Mouse (Mus musculus) layer of hippocampus, adult 18-20 months (tissue): ENCODE data around the gene Nuf2. TPM values are rescaled to one million over a fixed set of nuclear protein-coding genes. Genes with fewer than 3 reads are reported as not detected.

Experiments
- DNase-seq, 2 experiments: peaks; one replicate each; pipeline ENCODE4 v3.0.0; 2022; ENCODE audit warnings: low spot score in 2 of 2
- total RNA-seq, 2 experiments: library from RNA; stranded (reverse); gene quantifications; 2 replicates each; pipeline ENCODE4 v1.2.3; 2021

Nuf2 gene
- total RNA-seq, 2 experiments from 2014 or later = 3.9 to 4.3 TPM

GRCm38 (mm10) chr1:169482596-169483335, 48.5 kb downstream of the Nuf2 start:
- DNase-seq = no peak

- DNase-seq = no peak
Measured at GRCm38 (mm10) chr1:169471185-169471584, 60.1 kb downstream of the Nuf2 start.

GRCm38 (mm10) chr1:169467791-169468190, 63.5 kb downstream of the Nuf2 start:
- peak; percentile 38 to 57 for DNase-seq

- DNase-seq = peak; percentile 84 to 93
Measured at GRCm38 (mm10) chr1:169462386-169463115, 68.7 kb downstream of the Nuf2 start.

- peak; percentile 26 to 73 for DNase-seq
Measured at GRCm38 (mm10) chr1:169459071-169459782, 72.0 kb downstream of the Nuf2 start.

Other genes with a start within 250 kb of the Nuf2 start
- gene Rgs5, start 124.0 kb upstream of the Nuf2 start, total RNA-seq = 10 to 100 TPM; 43.3 to 47.7 TPM
- gene Rgs4, start 216.2 kb upstream of the Nuf2 start, total RNA-seq = 100 to 1,000 TPM; 125 TPM